Mouse (Mus musculus) forebrain, embryonic 11.5 days (tissue): Measurements from ENCODE around the gene Mecr. TPM values are rescaled to one million over a fixed set of nuclear protein-coding genes. Genes with fewer than 3 reads are reported as not detected.

Experiments
- ATAC-seq: fragments of 200-750 bp; cut with Nextera tagmentation; replicated peaks from 2 replicates; pipeline ENCODE4 v1.8.0; 2017; ENCODE audit warnings: moderate TSS enrichment; ENCODE audit not compliant: low FRiP score
- DNase-seq: peaks from one replicate; pipeline ENCODE4 v3.0.0-alpha.2; 2017; ENCODE audit warnings: low spot score
- H3K27ac ChIP-seq: fragments of 300-500 bp; sonication (generic); 2 replicates; pipeline ENCODE4 v1.5.1; 2014; ENCODE audit warnings: low read depth, low read length
- H3K27me3 ChIP-seq: fragments of 300-500 bp; sonication (generic); 2 replicates; pipeline ENCODE4 v1.6.1; 2014; ENCODE audit warnings: mild to moderate bottlenecking, low read length, mixed read lengths; ENCODE audit not compliant: control insufficient read depth, insufficient read depth
- H3K36me3 ChIP-seq: fragments of 300-500 bp; sonication (generic); 2 replicates; pipeline ENCODE4 v1.6.1; 2014; ENCODE audit warnings: mild to moderate bottlenecking, low read length, moderate library complexity, mixed read lengths; ENCODE audit not compliant: control insufficient read depth, insufficient read depth
- H3K4me1 ChIP-seq: fragments of 300-500 bp; sonication (generic); replicated peaks from 2 replicates; pipeline ENCODE4 v1.6.1; 2014; ENCODE audit warnings: low read length, mixed read lengths; ENCODE audit not compliant: control insufficient read depth, insufficient read depth
- H3K4me2 ChIP-seq: fragments of 300-500 bp; sonication (generic); 2 replicates; pipeline ENCODE4 v1.6.1; 2014; ENCODE audit warnings: low read depth, mild to moderate bottlenecking, low read length, moderate library complexity, mixed read lengths; ENCODE audit not compliant: severe bottlenecking
- H3K4me3 ChIP-seq: fragments of 300-500 bp; sonication (generic); 2 replicates; pipeline ENCODE4 v1.5.1; 2014; ENCODE audit warnings: low read depth, low read length
- H3K9ac ChIP-seq: fragments of 300-500 bp; sonication (generic); 2 replicates; pipeline ENCODE4 v1.6.1; 2014; ENCODE audit warnings: low read length
- H3K9me3 ChIP-seq: fragments of 300-500 bp; sonication (generic); 2 replicates; pipeline ENCODE4 v1.6.1; 2016; ENCODE audit warnings: low read length, mixed read lengths; ENCODE audit not compliant: control insufficient read depth
- WGBS: fragments of 180-500 bp; shearing (Covaris S2); extraction: QIAGEN DNeasy Blood & Tissue Kit; methylation state at CpG from one replicate; pipeline ENCODE4 v1.1.7; 2014; 5-methylcytosine and 5-hydroxymethylcytosine counted together
- polyA plus RNA-seq: library from polyadenylated mRNA; unstranded; fragments of >200 nt; fragmentation: Nextera tagmentation; extraction: Ambion mirVana; gene quantifications from 2 replicates; pipeline ENCODE4 v1.2.1, GENCODE M21; 2014

Mecr gene
- polyA plus RNA-seq, 1 experiment from 2014 or later: 50.1 TPM

DNA sequence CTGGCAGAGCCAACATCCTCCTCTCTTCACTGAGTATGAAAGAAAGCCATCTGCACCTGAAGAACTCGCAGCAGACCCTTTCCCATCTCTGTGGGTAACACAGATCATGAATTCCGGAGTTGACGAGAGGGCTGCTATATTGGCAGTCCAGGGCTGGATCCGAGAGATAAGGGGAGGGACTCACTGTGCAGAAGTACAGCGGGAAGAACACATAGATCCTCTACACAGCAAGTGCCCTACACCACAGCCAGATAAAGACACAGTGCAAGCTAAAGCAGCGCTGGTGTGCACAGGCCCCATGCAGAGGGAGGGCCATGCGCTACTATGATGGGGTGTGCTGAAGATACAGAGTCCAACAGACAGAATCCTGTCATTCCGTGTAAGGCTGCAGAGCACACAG, 14.1 kb upstream of the Mecr start:
- Histone ChIP-seq H3K27ac (no peak overlapping the region), H3K27me3 (no peaks in the 10 kb centered on the region), H3K4me2 (no peak overlapping the region), H3K36me3 (no peaks in the 10 kb centered on the region), H3K4me1 (peaks cover 9% of the 10 kb centered on the region; the same call in 1 of the 2 replicates), H3K9ac (no peak overlapping the region), H3K9me3 (no peaks in the 10 kb centered on the region), H3K4me3 (no peak overlapping the region)
- ATAC-seq (no peak), DNase-seq (no peak)
- 80% methylated on average over 8 of the region's 8 CpGs for WGBS

DNA sequence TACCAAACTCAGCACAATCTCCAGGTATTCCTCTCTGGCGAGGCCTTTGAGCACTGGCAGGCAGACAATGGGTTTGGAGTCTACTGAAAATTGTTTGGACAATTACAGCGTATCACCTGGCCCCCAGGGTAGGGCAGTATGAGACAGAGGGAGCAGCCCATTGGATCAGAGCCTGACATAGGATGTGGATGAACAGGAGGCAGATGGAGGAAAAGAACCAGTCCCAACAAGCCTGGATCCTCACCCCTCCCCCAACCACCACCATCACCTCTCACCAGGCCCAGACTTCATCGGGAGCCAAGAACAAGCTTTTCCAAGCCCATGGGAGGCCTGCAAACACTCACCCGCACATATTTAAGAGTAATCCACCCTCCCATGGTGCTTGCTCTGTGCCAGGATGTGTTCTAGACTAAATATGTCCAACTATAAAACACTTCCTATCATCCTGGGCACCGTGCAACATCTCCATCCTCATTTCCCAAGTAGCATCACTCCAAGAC, 11.7 kb upstream of the Mecr start:
- 86% methylated on average over 5 of the region's 5 CpGs for WGBS
- Histone ChIP-seq H3K9me3 (no peaks in the 10 kb centered on the region), H3K27me3 (peaks cover 4% of the 10 kb centered on the region; the same call in 1 of the 2 replicates), H3K4me2 (no peak overlapping the region), H3K36me3 (no peaks in the 10 kb centered on the region), H3K4me3 (no peak overlapping the region), H3K27ac (no peak overlapping the region), H3K9ac (no peak overlapping the region), H3K4me1 (peaks cover 11% of the 10 kb centered on the region; the same call in 1 of the 2 replicates)
- DNase-seq (no peak), ATAC-seq (no peak)

GRCm38 (mm10) chr4:131832759-131833407, 10.4 kb upstream of the Mecr start:
- DNase-seq (no peak), ATAC-seq (no peak)
- no peaks in the 10 kb centered on the region for H3K36me3 ChIP-seq
- no peaks in the 10 kb centered on the region for H3K9me3 ChIP-seq
- WGBS: 73% methylated on average over 3 of the region's 3 CpGs
- H3K4me2 ChIP-seq: no peak overlapping the region
- H3K9ac ChIP-seq: no peak overlapping the region
- no peak overlapping the region for H3K27ac ChIP-seq
- peaks cover 6% of the 10 kb centered on the region; the same call in 1 of the 2 replicates for H3K27me3 ChIP-seq
- no peak overlapping the region for H3K4me3 ChIP-seq
- peaks cover 11% of the 10 kb centered on the region; the same call in 1 of the 2 replicates for H3K4me1 ChIP-seq

GRCm38 (mm10) chr4:131833971-131834609, 9.2 kb upstream of the Mecr start:
- no peak overlapping the region for H3K9ac ChIP-seq
- 27% methylated on average over 9 of the region's 9 CpGs for WGBS
- no peak overlapping the region for H3K27ac ChIP-seq
- no peak overlapping the region for H3K4me2 ChIP-seq
- H3K36me3 ChIP-seq: no peaks in the 10 kb centered on the region
- peaks cover 11% of the 10 kb centered on the region; the same call in 1 of the 2 replicates for H3K4me1 ChIP-seq
- no peaks in the 10 kb centered on the region for H3K9me3 ChIP-seq
- ATAC-seq (no peak), DNase-seq (peak; percentile 62)
- H3K27me3 ChIP-seq: peaks cover 8% of the 10 kb centered on the region; the same call in 1 of the 2 replicates
- H3K4me3 ChIP-seq: no peak overlapping the region

GRCm38 (mm10) chr4:131836351-131836881, 6.9 kb upstream of the Mecr start:
- H3K27ac ChIP-seq: no peak overlapping the region
- WGBS: under 1% methylated on average over 39 of the region's 39 CpGs
- peak overlapping the region; percentile 97 for H3K4me2 ChIP-seq
- peaks cover 11% of the 10 kb centered on the region; the same call in 1 of the 2 replicates for H3K4me1 ChIP-seq
- ATAC-seq (peak; percentile 23; the same call in 1 of the 2 replicates), DNase-seq (peak; percentile 78)
- H3K9ac ChIP-seq: peak overlapping the region; percentile 86
- no peaks in the 10 kb centered on the region for H3K9me3 ChIP-seq
- H3K4me3 ChIP-seq: peak overlapping the region; percentile 71
- no peaks in the 10 kb centered on the region for H3K36me3 ChIP-seq
- peaks cover 8% of the 10 kb centered on the region; the same call in 1 of the 2 replicates for H3K27me3 ChIP-seq

GRCm38 (mm10) chr4:131836891-131837491, 6.3 kb upstream of the Mecr start:
- WGBS: under 1% methylated on average over 75 of the region's 76 CpGs
- H3K4me3 ChIP-seq: peak overlapping the region; percentile 71
- H3K4me2 ChIP-seq: peak overlapping the region; percentile 97
- H3K27me3 ChIP-seq: peaks cover 8% of the 10 kb centered on the region; the same call in 1 of the 2 replicates
- peak; percentile 76 for DNase-seq
- H3K9ac ChIP-seq: peak overlapping the region; percentile 86
- H3K27ac ChIP-seq: no peak overlapping the region
- ATAC-seq: peak; percentile 18; the same call in 1 of the 2 replicates
- peaks cover 11% of the 10 kb centered on the region; the same call in 1 of the 2 replicates for H3K4me1 ChIP-seq
- H3K9me3 ChIP-seq: no peaks in the 10 kb centered on the region
- H3K36me3 ChIP-seq: no peaks in the 10 kb centered on the region

DNA sequence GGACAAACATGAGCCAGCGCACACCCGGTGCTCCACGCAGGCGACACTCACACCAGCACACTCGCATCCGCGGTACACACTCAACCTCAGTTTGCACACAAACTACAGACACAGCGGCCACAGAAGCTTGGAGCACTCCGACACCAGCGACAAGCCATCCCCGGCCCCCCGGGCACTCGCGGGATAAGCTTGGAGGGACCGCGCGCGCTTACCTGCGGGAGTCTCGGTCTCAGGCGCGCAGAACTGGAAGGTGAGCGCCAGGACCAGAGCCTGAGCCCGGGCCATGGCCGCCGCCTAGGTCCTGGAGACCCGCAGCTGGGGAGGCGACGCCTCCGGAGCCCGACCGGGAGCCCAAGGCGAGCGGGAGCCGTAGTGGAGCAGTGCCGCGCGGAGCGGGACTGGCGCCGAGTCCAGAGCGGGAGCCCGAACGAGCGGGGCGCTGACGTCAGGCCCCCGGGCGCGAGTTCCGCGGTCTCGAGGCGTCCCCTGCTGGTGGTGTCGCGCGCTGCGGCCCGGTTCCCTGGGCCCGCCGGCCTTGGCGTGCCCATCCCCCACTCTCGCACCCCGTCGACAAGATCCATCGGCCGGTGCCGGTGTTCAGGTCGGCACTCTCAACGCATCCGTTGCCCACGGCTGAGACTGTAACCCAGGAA, 5.3 kb upstream of the Mecr start, which contains the start of gene Ptpru:
Gene Ptpru (minus strand): TSS at position 417 of the 653 bp plus-strand sequence.
- H3K4me2 ChIP-seq: peak within 1 kb of the TSS; percentile 97
- under 1% methylated on average over 63 of the region's 72 CpGs for WGBS
- ATAC-seq (peak; percentile 84), DNase-seq (peak; percentile 96)
- no peak within 1 kb of the TSS for H3K27ac ChIP-seq
- peak within 1 kb of the TSS; percentile 86 for H3K9ac ChIP-seq
- H3K9me3 ChIP-seq: no peaks in the 10 kb centered on the region
- H3K27me3 ChIP-seq: peaks cover 8% of the 10 kb centered on the region; the same call in 1 of the 2 replicates
- H3K36me3 ChIP-seq: no peaks in the 10 kb centered on the region
- H3K4me1 ChIP-seq: peaks cover 11% of the 10 kb centered on the region; the same call in 1 of the 2 replicates
- peak within 1 kb of the TSS; percentile 71 for H3K4me3 ChIP-seq
